In the genomic region with DNA sequence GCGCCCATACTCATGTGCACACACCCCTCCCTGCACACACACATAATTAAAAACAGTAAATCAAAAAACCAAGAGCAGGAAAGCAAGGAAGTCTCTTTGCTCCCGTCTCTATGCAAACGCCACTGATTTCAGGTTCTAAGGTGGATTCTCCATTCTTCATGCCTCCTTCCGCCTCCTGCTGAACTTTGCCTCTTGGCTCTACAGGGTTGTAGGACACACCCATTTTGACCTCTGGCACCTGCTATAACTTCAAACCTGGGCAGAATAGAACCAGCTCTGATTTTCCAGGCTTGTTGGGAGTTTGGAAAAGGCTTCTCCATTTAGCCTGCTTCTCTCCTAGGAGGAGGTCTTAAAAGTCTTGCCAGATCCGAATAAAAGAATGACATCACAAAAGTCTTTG, we compare ENCODE assay signal across 22 mouse cellular contexts. TPM values are rescaled to one million over a fixed set of nuclear protein-coding genes. Genes with fewer than 3 reads are reported as not detected.
DNase-seq lines count a peak whose midpoint lies in the region; ATAC-seq and TF ChIP-seq lines count a peak whose summit lies in the region.
"Had no signal": no experiment of that assay in that cellular context is flagged by ENCODE, and none has a peak within 500 bp of the region (broad histone marks: within the 10 kb centered on the region; RNA-seq: fewer than 3 reads in every experiment).

No protein-coding gene starts in this region.

- no peak for TF ChIP-seq CTCF in intestine, postnatal 0 days (IDR thresholded peaks at IDR 0.05; ENCODE audit: low read depth)

- WGBS in kidney, embryonic 16.5 days, result 68% methylated on average over 5 of the region's 5 CpGs
- 45% methylated on average over 5 of the region's 5 CpGs for WGBS in intestine, postnatal 0 days
- WGBS in stomach, embryonic 15.5 days, result 75% methylated on average over 5 of the region's 5 CpGs

- H3K4me1 ChIP-seq in kidney, embryonic 16.5 days (ENCODE audit: insufficient read depth, low read length), result peaks cover 11% of the 10 kb centered on the region; the same call in 1 of the 2 replicates
- H3K4me1 ChIP-seq in intestine, postnatal 0 days (replicated peaks; ENCODE audit: control insufficient read depth, insufficient read depth, low read length), result no peaks in the 10 kb centered on the region
- H3K4me1 ChIP-seq in stomach, embryonic 15.5 days, result peaks cover 11% of the 10 kb centered on the region; the same call in 1 of the 2 replicates

- no peaks in the 10 kb centered on the region for H3K9me3 ChIP-seq in kidney, embryonic 16.5 days (ENCODE audit: low read length)
- H3K9me3 ChIP-seq in intestine, postnatal 0 days (ENCODE audit: control insufficient read depth), result no peaks in the 10 kb centered on the region
- no peaks in the 10 kb centered on the region for H3K9me3 ChIP-seq in stomach, embryonic 15.5 days
- H3K9me3 ChIP-seq: embryonic facial prominence, embryonic 13.5 days; forebrain, embryonic 12.5 days; heart, embryonic 12.5 days; hindbrain, embryonic 10.5 days had no signal

- no peak overlapping the region for H3K27ac ChIP-seq in kidney, embryonic 16.5 days (ENCODE audit: low read length)
- peak overlapping the region; percentile 90 for H3K27ac ChIP-seq in intestine, postnatal 0 days (ENCODE audit: low read depth, low read length)
- H3K27ac ChIP-seq in stomach, embryonic 15.5 days, result 0 out of 2 replicates have a peak overlapping the region, but pooled peaks have one; percentile 11
- H3K27ac ChIP-seq: embryonic facial prominence, embryonic 13.5 days; forebrain, embryonic 12.5 days; hindbrain, embryonic 10.5 days had no signal

- ATAC-seq in kidney, embryonic 16.5 days (ENCODE audit: low FRiP score, low TSS enrichment), result no peak
- ATAC-seq in intestine, postnatal 0 days, result peak; percentile 46
- no peak for ATAC-seq in stomach, embryonic 15.5 days (ENCODE audit: insufficient read depth, low FRiP score, low read depth)
- ATAC-seq: CD4-positive, CD25-positive, alpha-beta regulatory T cell, adult 4 months; forebrain, postnatal 0 days had no signal

- no peaks in the 10 kb centered on the region for H3K36me3 ChIP-seq in kidney, embryonic 16.5 days (ENCODE audit: insufficient read depth, low read length)
- H3K36me3 ChIP-seq in intestine, postnatal 0 days (ENCODE audit: control insufficient read depth, insufficient read depth), result no peaks in the 10 kb centered on the region; the same call in 1 of the 2 replicates
- no peaks in the 10 kb centered on the region for H3K36me3 ChIP-seq in stomach, embryonic 15.5 days
- H3K36me3 ChIP-seq: embryonic facial prominence, embryonic 13.5 days; forebrain, embryonic 12.5 days; hindbrain, embryonic 10.5 days had no signal

- H3K4me3 ChIP-seq in kidney, embryonic 16.5 days (ENCODE audit: low read length), result no peak overlapping the region
- no peak overlapping the region for H3K4me3 ChIP-seq in intestine, postnatal 0 days (ENCODE audit: low read depth, low read length)
- no peak overlapping the region for H3K4me3 ChIP-seq in stomach, embryonic 15.5 days (replicated peaks)
- H3K4me3 ChIP-seq: embryonic facial prominence, embryonic 13.5 days; forebrain, embryonic 12.5 days; heart, embryonic 12.5 days; hindbrain, embryonic 10.5 days had no signal

- no peak overlapping the region for H3K9ac ChIP-seq in kidney, embryonic 16.5 days (replicated peaks; ENCODE audit: low read length)
- H3K9ac ChIP-seq in intestine, postnatal 0 days (ENCODE audit: low read depth, low read length), result no peak overlapping the region
- no peak overlapping the region for H3K9ac ChIP-seq in stomach, embryonic 15.5 days
- H3K9ac ChIP-seq: embryonic facial prominence, embryonic 13.5 days; forebrain, embryonic 12.5 days; forebrain, postnatal 0 days; heart, embryonic 12.5 days had no signal

- peak; percentile 64 for DNase-seq in kidney, adult 11 months
- no peak for DNase-seq in kidney, adult 18-20 months
- DNase-seq in kidney, postnatal 14 days, result peak; percentile 63
- DNase-seq in layer of hippocampus, adult 18-20 months (ENCODE audit: low spot score in 2 of 2), result no peak
- no peak for DNase-seq in layer of hippocampus, postnatal 10 days (ENCODE audit: low spot score in 2 of 2)
- DNase-seq: adrenal gland, postnatal 10 days; B cell, adult 2 months; cerebellum, adult 11-12 months; cerebellum, adult 9-10 months; cerebellum, postnatal 36 days; forebrain, postnatal 0 days; gastrocnemius, postnatal 14 days had no signal

- H3K4me2 ChIP-seq in kidney, embryonic 16.5 days (replicated peaks; ENCODE audit: low read depth, low read length), result no peak overlapping the region
- peak overlapping the region; percentile 41; the same call in 1 of the 2 replicates for H3K4me2 ChIP-seq in intestine, postnatal 0 days (replicated peaks; ENCODE audit: low read depth)
- H3K4me2 ChIP-seq in stomach, embryonic 15.5 days, result no peak overlapping the region
- H3K4me2 ChIP-seq: embryonic facial prominence, embryonic 13.5 days; forebrain, embryonic 12.5 days; heart, embryonic 12.5 days had no signal

- no peaks in the 10 kb centered on the region for H3K27me3 ChIP-seq in kidney, embryonic 16.5 days (ENCODE audit: insufficient read depth, low read length)
- no peaks in the 10 kb centered on the region for H3K27me3 ChIP-seq in intestine, postnatal 0 days (replicated peaks; ENCODE audit: control insufficient read depth, insufficient read depth, low read length)
- no peaks in the 10 kb centered on the region for H3K27me3 ChIP-seq in stomach, embryonic 15.5 days (replicated peaks)
- H3K27me3 ChIP-seq: embryonic facial prominence, embryonic 13.5 days; heart, embryonic 12.5 days had no signal

RNA-seq across cellular contexts. Expression of a gene that starts 2.3 kb away (rescaled TPM):
- polyA plus RNA-seq in kidney, embryonic 16.5 days (2015; fragmentation: Nextera tagmentation; extraction: Ambion mirVana), result 5.8 and 6.0 TPM in 2 replicates
- 1.3 and 2.1 TPM in 2 replicates for polyA plus RNA-seq in intestine, postnatal 0 days (2015; fragmentation: Nextera tagmentation; extraction: Ambion mirVana)
- 5.3 and 5.6 TPM in 2 replicates for polyA plus RNA-seq in stomach, embryonic 15.5 days (2015; fragmentation: Nextera tagmentation; extraction: Ambion mirVana)
- total RNA-seq in layer of hippocampus, adult 18-20 months (2021), result 10 to 100 TPM in 1 of 2 experiments, 1 to 10 TPM in 1; 9.2 to 11.7 TPM
- 1 to 10 TPM; 6.5 to 8.9 TPM for total RNA-seq in layer of hippocampus, postnatal 10 days (2021)

RNA-seq across cellular contexts. Expression of a gene that starts 7.4 kb away (rescaled TPM):
- 38.8 and 45.7 TPM in 2 replicates for polyA plus RNA-seq in kidney, embryonic 16.5 days (2015; fragmentation: Nextera tagmentation; extraction: Ambion mirVana)
- 10.9 and 11.9 TPM in 2 replicates for polyA plus RNA-seq in intestine, postnatal 0 days (2015; fragmentation: Nextera tagmentation; extraction: Ambion mirVana)
- 25.2 and 26.7 TPM in 2 replicates for polyA plus RNA-seq in stomach, embryonic 15.5 days (2015; fragmentation: Nextera tagmentation; extraction: Ambion mirVana)
- total RNA-seq in layer of hippocampus, adult 18-20 months (2021), result 1 to 10 TPM; 2.2 to 3.0 TPM
- total RNA-seq in layer of hippocampus, postnatal 10 days (2021), result 10 to 100 TPM in 1 of 2 experiments, 1 to 10 TPM in 1; 9.4 to 10.2 TPM
- polyA plus RNA-seq: G1E had no signal

RNA-seq across cellular contexts. Expression of a gene that starts 9.4 kb away (rescaled TPM):
- polyA plus RNA-seq in kidney, embryonic 16.5 days (2015; fragmentation: Nextera tagmentation; extraction: Ambion mirVana), result 41.3 and 44.1 TPM in 2 replicates
- polyA plus RNA-seq in intestine, postnatal 0 days (2015; fragmentation: Nextera tagmentation; extraction: Ambion mirVana), result 42.2 and 52.4 TPM in 2 replicates
- 31.9 and 36.8 TPM in 2 replicates for polyA plus RNA-seq in stomach, embryonic 15.5 days (2015; fragmentation: Nextera tagmentation; extraction: Ambion mirVana)
- total RNA-seq in layer of hippocampus, adult 18-20 months (2021), result 10 to 100 TPM; 61.1 to 70.2 TPM
- total RNA-seq in layer of hippocampus, postnatal 10 days (2021), result 100 to 1,000 TPM in 1 of 2 experiments, 10 to 100 TPM in 1; 97.7 to 102 TPM

RNA-seq across cellular contexts. Expression of a gene that starts 13.1 kb away (rescaled TPM):
- polyA plus RNA-seq in kidney, embryonic 16.5 days (2015; fragmentation: Nextera tagmentation; extraction: Ambion mirVana), result 355 and 371 TPM in 2 replicates
- polyA plus RNA-seq in intestine, postnatal 0 days (2015; fragmentation: Nextera tagmentation; extraction: Ambion mirVana), result 353 and 369 TPM in 2 replicates
- 312 and 324 TPM in 2 replicates for polyA plus RNA-seq in stomach, embryonic 15.5 days (2015; fragmentation: Nextera tagmentation; extraction: Ambion mirVana)
- 100 to 1,000 TPM; 134 to 158 TPM for total RNA-seq in layer of hippocampus, adult 18-20 months (2021)
- 100 to 1,000 TPM; 147 to 175 TPM for total RNA-seq in layer of hippocampus, postnatal 10 days (2021)

RNA-seq across cellular contexts. Expression of a gene that starts 20.1 kb away (rescaled TPM):
- polyA plus RNA-seq in kidney, embryonic 16.5 days (2015; fragmentation: Nextera tagmentation; extraction: Ambion mirVana), result 21.0 and 22.5 TPM in 2 replicates
- polyA plus RNA-seq in intestine, postnatal 0 days (2015; fragmentation: Nextera tagmentation; extraction: Ambion mirVana), result 0.90 TPM in 2 replicates
- polyA plus RNA-seq in stomach, embryonic 15.5 days (2015; fragmentation: Nextera tagmentation; extraction: Ambion mirVana), result 2.8 and 3.0 TPM in 2 replicates
- 10 to 100 TPM in 1 of 2 experiments, 1 to 10 TPM in 1; 9.9 to 10.8 TPM for total RNA-seq in layer of hippocampus, adult 18-20 months (2021)
- total RNA-seq in layer of hippocampus, postnatal 10 days (2021), result 1 to 10 TPM; 2.5 to 4.4 TPM
- total RNA-seq: granulocyte monocyte progenitor cell, adult 5-6 weeks had no signal
- polyA plus RNA-seq: G1E had no signal

Comparison
In these comparisons a context has a peak if more than half of its experiments do, and no peak if none do; other contexts are left out.
1. DNase-seq: peak in kidney, adult 11 months (single experiment) and kidney, postnatal 14 days (single experiment); none in kidney, adult 18-20 months (single experiment), layer of hippocampus, adult 18-20 months (0 of 2) and layer of hippocampus, postnatal 10 days (0 of 2).